Mouse (Mus musculus) neural tube, embryonic 12.5 days (tissue): ENCODE results near the gene Procr. TPM values are rescaled to one million over a fixed set of nuclear protein-coding genes. Genes with fewer than 3 reads are reported as not detected.

ENCODE experiments used
- ATAC-seq: fragments of 200-750 bp; cut with Nextera tagmentation; 2 replicates; pipeline ENCODE4 v1.8.0; 2017; ENCODE audit warnings: low read depth, mild to moderate bottlenecking, moderate TSS enrichment, moderate library complexity; ENCODE audit not compliant: low FRiP score
- H3K27ac ChIP-seq: fragments of 300-500 bp; sonication (generic); 2 replicates; pipeline ENCODE4 v1.5.1; 2016
- H3K27me3 ChIP-seq: fragments of 300-500 bp; sonication (generic); replicated peaks from 2 replicates; pipeline ENCODE4 v1.6.1; 2016; ENCODE audit warnings: mild to moderate bottlenecking
- H3K36me3 ChIP-seq: fragments of 300-500 bp; sonication (generic); 2 replicates; pipeline ENCODE4 v1.6.1; 2016; ENCODE audit warnings: mild to moderate bottlenecking
- H3K4me1 ChIP-seq: fragments of 300-500 bp; sonication (generic); 2 replicates; pipeline ENCODE4 v1.6.1; 2016
- H3K4me2 ChIP-seq: fragments of 300-500 bp; sonication (generic); replicated peaks from 2 replicates; pipeline ENCODE4 v1.6.1; 2016; ENCODE audit warnings: mild to moderate bottlenecking
- H3K4me3 ChIP-seq: fragments of 300-500 bp; sonication (generic); 2 replicates; pipeline ENCODE4 v1.5.1; 2016
- H3K9ac ChIP-seq: fragments of 300-500 bp; sonication (generic); 2 replicates; pipeline ENCODE4 v1.6.1; 2016; ENCODE audit warnings: mild to moderate bottlenecking
- H3K9me3 ChIP-seq: fragments of 300-500 bp; sonication (generic); 2 replicates; pipeline ENCODE4 v1.6.1; 2016; ENCODE audit warnings: mild to moderate bottlenecking
- WGBS: fragments of 180-500 bp; shearing (Covaris S2); methylation state at CpG from one replicate; pipeline ENCODE4 v1.1.7; 2016; 5-methylcytosine and 5-hydroxymethylcytosine counted together
- polyA plus RNA-seq: library from polyadenylated mRNA; unstranded; fragments of >200 nt; fragmentation: Nextera tagmentation; extraction: Ambion mirVana; gene quantifications from 2 replicates; pipeline ENCODE4 v1.2.1, GENCODE M21; 2016

Procr gene
- 3.8 and 4.0 TPM in 2 replicates for polyA plus RNA-seq

GRCm38 (mm10) chr2:155751014-155751786, at the start of gene Procr:
TSS of gene Procr (plus strand) at chr2:155751117.
- peaks cover 9% of the 10 kb centered on the region; the same call in 1 of the 2 replicates for H3K27me3 ChIP-seq
- no peak within 1 kb of the TSS for H3K27ac ChIP-seq
- WGBS: 4% methylated on average over 25 of the region's 25 CpGs

DNA sequence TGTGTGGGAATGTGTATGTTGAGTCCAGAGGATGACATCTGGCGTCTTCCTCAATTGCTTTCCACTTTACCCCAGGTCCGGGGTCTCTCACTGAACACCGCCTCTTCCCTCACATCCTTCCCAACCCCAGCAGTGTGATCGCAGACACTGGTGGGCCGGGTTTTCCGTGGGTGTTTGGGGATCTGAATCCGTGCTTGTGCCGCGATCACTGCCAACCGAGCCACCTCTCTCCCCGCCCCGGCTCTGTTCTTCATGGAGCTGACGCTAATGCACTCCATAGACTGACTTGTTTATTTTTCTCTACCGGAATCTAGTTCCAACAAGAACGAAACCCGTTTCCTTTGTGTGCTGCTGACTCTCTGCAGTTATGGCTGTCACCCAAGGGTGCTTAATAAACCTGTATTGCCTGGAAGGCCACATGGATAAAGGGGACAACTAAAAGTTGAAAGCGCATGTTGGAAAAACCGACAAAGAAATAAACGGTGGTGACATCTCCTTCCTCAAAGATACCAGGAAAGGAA, 49.5 kb upstream of the Procr start:
- Histone ChIP-seq H3K9me3 (no peaks in the 10 kb centered on the region), H3K4me2 (no peak overlapping the region), H3K9ac (no peak overlapping the region), H3K4me3 (no peak overlapping the region), H3K27me3 (no peaks in the 10 kb centered on the region), H3K36me3 (peaks cover 33% of the 10 kb centered on the region), H3K27ac (no peak overlapping the region), H3K4me1 (no peaks in the 10 kb centered on the region)
- no peak for ATAC-seq
- WGBS: 92% methylated on average over 19 of the region's 19 CpGs

More at GRCm38 (mm10) chr2:155751014-155751786, at the start of gene Procr:
- Histone ChIP-seq H3K9ac (peak within 1 kb of the TSS; percentile 18), H3K9me3 (no peaks in the 10 kb centered on the region), H3K4me3 (peak within 1 kb of the TSS; percentile 29), H3K36me3 (no peaks in the 10 kb centered on the region), H3K4me1 (peaks cover 5% of the 10 kb centered on the region; the same call in 1 of the 2 replicates), H3K4me2 (peak within 1 kb of the TSS; percentile 63)
- no peak for ATAC-seq

GRCm38 (mm10) chr2:155703630-155704029, 47.3 kb upstream of the Procr start:
- peaks cover 48% of the 10 kb centered on the region for H3K36me3 ChIP-seq
- no peak for ATAC-seq
- H3K4me1 ChIP-seq: no peaks in the 10 kb centered on the region
- H3K4me2 ChIP-seq: no peak overlapping the region
- H3K4me3 ChIP-seq: no peak overlapping the region
- no peak overlapping the region for H3K27ac ChIP-seq
- no peaks in the 10 kb centered on the region for H3K27me3 ChIP-seq
- no peak overlapping the region for H3K9ac ChIP-seq
- 19% methylated on average over 4 of the region's 4 CpGs for WGBS
- no peaks in the 10 kb centered on the region for H3K9me3 ChIP-seq

- no peaks in the 10 kb centered on the region for H3K9me3 ChIP-seq
- H3K27me3 ChIP-seq: no peaks in the 10 kb centered on the region
- no peak overlapping the region for H3K4me3 ChIP-seq
- H3K9ac ChIP-seq: no peak overlapping the region
- no peak for ATAC-seq
- 82% methylated on average over 4 of the region's 4 CpGs for WGBS
- peaks cover 65% of the 10 kb centered on the region for H3K36me3 ChIP-seq
- H3K27ac ChIP-seq: no peak overlapping the region
- no peak overlapping the region for H3K4me2 ChIP-seq
- H3K4me1 ChIP-seq: no peaks in the 10 kb centered on the region
Observed at GRCm38 (mm10) chr2:155707251-155707650, 43.7 kb upstream of the Procr start.

DNA sequence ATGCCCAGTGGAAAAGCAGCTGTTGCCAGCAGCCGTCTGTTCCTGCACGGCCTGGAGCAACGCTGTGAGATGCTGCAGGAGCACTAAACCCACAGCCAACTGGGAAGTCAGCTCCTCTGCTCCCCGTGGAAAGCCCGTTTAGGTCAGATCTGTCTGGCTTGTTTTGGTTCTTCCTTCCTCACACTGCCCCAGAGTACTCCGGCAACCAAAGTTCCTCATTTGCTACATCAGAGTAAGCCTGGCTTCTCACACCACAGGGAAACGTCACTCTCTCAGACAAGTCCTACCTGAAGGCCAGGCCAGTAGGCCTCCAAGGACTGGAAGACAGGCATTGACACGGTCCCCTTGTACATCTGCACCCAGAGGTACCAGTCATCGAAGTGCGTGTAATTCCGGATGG, 40.4 kb upstream of the Procr start:
- 89% methylated on average over 11 of the region's 11 CpGs for WGBS
- no peak overlapping the region for H3K9ac ChIP-seq
- no peak overlapping the region for H3K4me2 ChIP-seq
- H3K4me3 ChIP-seq: no peak overlapping the region
- H3K4me1 ChIP-seq: no peaks in the 10 kb centered on the region
- H3K9me3 ChIP-seq: no peaks in the 10 kb centered on the region
- H3K27me3 ChIP-seq: no peaks in the 10 kb centered on the region
- no peak overlapping the region for H3K27ac ChIP-seq
- ATAC-seq: no peak
- peaks cover 77% of the 10 kb centered on the region for H3K36me3 ChIP-seq

GRCm38 (mm10) chr2:155717082-155717990, 33.6 kb upstream of the Procr start:
- Histone ChIP-seq H3K4me2 (no peak overlapping the region), H3K36me3 (peaks cover 70% of the 10 kb centered on the region)
- 90% methylated on average over 12 of the region's 12 CpGs for WGBS

GRCm38 (mm10) chr2:155720585-155720984, 30.3 kb upstream of the Procr start:
- Histone ChIP-seq H3K4me2 (no peak overlapping the region), H3K27me3 (no peaks in the 10 kb centered on the region), H3K4me1 (no peaks in the 10 kb centered on the region), H3K27ac (no peak overlapping the region), H3K9ac (no peak overlapping the region), H3K36me3 (peaks cover 48% of the 10 kb centered on the region), H3K9me3 (no peaks in the 10 kb centered on the region), H3K4me3 (no peak overlapping the region)
- 91% methylated on average over 5 of the region's 5 CpGs for WGBS
- ATAC-seq: no peak

More at GRCm38 (mm10) chr2:155717082-155717990, 33.6 kb upstream of the Procr start:
- Histone ChIP-seq H3K9me3 (no peaks in the 10 kb centered on the region), H3K4me1 (no peaks in the 10 kb centered on the region), H3K9ac (no peak overlapping the region), H3K27ac (no peak overlapping the region), H3K4me3 (no peak overlapping the region), H3K27me3 (no peaks in the 10 kb centered on the region)
- no peak for ATAC-seq

DNA sequence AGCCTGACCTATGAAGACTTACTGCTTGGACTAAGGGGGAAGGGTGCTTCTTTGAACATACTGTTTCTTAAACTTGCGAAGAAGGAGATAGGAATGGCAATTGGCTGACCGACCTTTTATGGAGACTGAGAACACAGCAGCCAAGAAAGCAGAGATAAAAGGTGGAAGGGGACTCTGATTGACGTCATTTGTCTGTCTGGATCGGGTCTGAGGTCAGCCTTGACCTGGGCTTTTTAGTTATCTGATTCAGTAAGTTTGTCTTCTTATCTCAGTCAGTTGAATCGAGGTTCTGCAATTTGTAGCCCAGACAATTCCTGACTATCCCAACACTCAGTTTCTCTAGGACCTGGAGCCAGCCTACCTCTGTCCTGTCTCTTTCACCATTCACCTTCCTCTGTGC, 26.9 kb upstream of the Procr start:
- Histone ChIP-seq H3K27ac (no peak overlapping the region), H3K4me3 (no peak overlapping the region), H3K9me3 (no peaks in the 10 kb centered on the region), H3K4me1 (peaks cover 7% of the 10 kb centered on the region), H3K9ac (no peak overlapping the region), H3K36me3 (peaks cover 26% of the 10 kb centered on the region), H3K4me2 (no peak overlapping the region), H3K27me3 (no peaks in the 10 kb centered on the region)
- ATAC-seq: no peak
- 82% methylated on average over 5 of the region's 5 CpGs for WGBS

DNA sequence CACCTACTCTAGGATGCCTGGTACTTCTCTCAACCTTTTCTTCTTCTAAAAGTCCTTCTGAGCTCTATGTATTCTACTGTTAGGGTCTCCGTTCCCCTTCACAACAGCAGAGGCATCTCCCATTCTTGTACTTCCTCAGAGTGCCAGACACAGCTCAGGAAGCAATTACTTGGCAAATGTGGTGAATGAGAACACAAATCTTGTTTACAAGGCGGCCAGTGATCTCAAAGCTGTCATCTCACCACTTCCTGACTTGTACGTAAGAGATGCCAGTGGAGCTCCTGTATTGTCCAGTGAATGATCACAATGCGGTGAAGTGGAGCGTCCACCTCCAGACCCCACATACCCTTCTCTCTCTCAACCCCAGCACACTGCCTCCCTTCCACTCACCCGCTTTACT, 26.4 kb upstream of the Procr start:
- Histone ChIP-seq H3K9me3 (no peaks in the 10 kb centered on the region), H3K27ac (no peak overlapping the region), H3K4me3 (no peak overlapping the region), H3K36me3 (peaks cover 21% of the 10 kb centered on the region), H3K4me2 (no peak overlapping the region), H3K27me3 (no peaks in the 10 kb centered on the region), H3K4me1 (peaks cover 7% of the 10 kb centered on the region), H3K9ac (no peak overlapping the region)
- ATAC-seq: no peak
- WGBS: 87% methylated on average over 6 of the region's 6 CpGs

GRCm38 (mm10) chr2:155726302-155726701, 24.6 kb upstream of the Procr start:
- H3K4me2 ChIP-seq: no peak overlapping the region
- 87% methylated on average over 7 of the region's 7 CpGs for WGBS
- H3K36me3 ChIP-seq: peaks cover 13% of the 10 kb centered on the region
- H3K9ac ChIP-seq: no peak overlapping the region
- H3K4me1 ChIP-seq: peaks cover 7% of the 10 kb centered on the region
- H3K27me3 ChIP-seq: no peaks in the 10 kb centered on the region
- H3K9me3 ChIP-seq: no peaks in the 10 kb centered on the region
- no peak for ATAC-seq
- H3K4me3 ChIP-seq: no peak overlapping the region
- no peak overlapping the region for H3K27ac ChIP-seq

DNA sequence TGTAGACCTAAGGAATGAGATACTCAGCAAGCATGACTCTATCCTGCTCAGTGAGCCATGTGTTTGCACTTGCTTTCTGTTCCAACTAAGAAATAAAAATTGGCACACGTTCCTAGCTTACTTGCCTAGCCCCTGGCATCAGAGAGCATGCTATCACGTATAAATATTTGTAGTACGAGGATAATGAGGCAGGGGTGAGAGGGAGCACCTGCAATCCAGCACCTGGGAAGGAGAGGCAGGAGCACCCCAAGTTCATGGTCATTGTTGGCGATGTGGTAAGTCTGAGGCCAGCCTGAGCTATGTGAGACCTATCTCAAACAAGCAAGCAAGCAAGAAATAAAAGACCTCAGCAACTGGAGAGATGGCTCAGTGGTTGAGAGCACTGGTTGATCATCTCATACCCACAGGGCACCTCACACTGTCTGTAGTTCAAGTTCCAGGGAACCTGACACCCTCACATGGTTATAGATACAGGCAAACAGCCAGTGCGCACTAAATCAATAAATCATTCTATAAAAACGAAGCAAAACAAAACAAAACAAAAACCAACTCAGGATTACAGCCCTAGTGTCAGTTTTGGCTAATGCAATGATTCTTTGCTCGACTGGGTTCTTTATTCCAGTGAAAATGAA, 23.0 kb upstream of the Procr start:
- H3K27ac ChIP-seq: no peak overlapping the region
- 76% methylated on average over 7 of the region's 7 CpGs for WGBS
- peaks cover 8% of the 10 kb centered on the region for H3K36me3 ChIP-seq
- H3K27me3 ChIP-seq: no peaks in the 10 kb centered on the region
- H3K9ac ChIP-seq: no peak overlapping the region
- no peak for ATAC-seq
- H3K4me2 ChIP-seq: peak overlapping the region; percentile 96; the same call in 1 of the 2 replicates
- H3K4me3 ChIP-seq: no peak overlapping the region
- peaks cover 7% of the 10 kb centered on the region for H3K4me1 ChIP-seq
- no peaks in the 10 kb centered on the region for H3K9me3 ChIP-seq

DNA sequence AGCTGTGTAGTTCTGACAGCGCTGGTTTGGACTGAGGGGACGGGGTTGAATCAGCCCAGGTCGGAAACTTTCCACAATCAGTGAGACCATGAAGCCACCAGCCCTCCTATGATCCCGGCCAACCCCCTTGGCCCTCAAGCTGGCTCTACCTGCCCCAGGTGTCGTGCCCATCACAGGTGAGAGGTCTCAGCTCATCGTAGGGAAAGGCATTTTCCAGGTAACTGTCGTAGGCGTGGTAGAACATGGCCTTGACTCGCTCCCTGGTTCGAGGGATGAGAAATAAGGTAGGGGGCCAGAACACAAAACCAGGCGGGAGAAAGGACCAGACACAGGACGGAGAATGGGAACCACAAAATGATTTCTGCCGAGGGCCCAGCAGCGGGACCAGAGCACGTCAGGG, 22.2 kb upstream of the Procr start:
- peak overlapping the region; percentile 79 for H3K9ac ChIP-seq

More for the DNA sequence above, 22.2 kb upstream of the Procr start:
- peak overlapping the region; percentile 94 for H3K4me3 ChIP-seq
- ATAC-seq: peak; percentile 34; the same call in 1 of the 2 replicates
- 4% methylated on average over 15 of the region's 15 CpGs for WGBS
- H3K36me3 ChIP-seq: peaks cover 8% of the 10 kb centered on the region
- no peaks in the 10 kb centered on the region for H3K27me3 ChIP-seq
- H3K4me2 ChIP-seq: peak overlapping the region; percentile 96
- H3K9me3 ChIP-seq: no peaks in the 10 kb centered on the region
- no peak overlapping the region for H3K27ac ChIP-seq
- peaks cover 7% of the 10 kb centered on the region for H3K4me1 ChIP-seq
